Mouse (Mus musculus) layer of hippocampus, adult 2 months (tissue): ENCODE results near the gene Lmcd1. TPM values are rescaled to one million over a fixed set of nuclear protein-coding genes. Genes with fewer than 3 reads are reported as not detected.

Experiments
- DNase-seq, 2 experiments: peaks; one replicate each; pipeline ENCODE4 v3.0.0; 2022; ENCODE audit warnings: low spot score in 2 of 2
- H3K27ac ChIP-seq: fragments of 200-600 bp; 2 replicates; pipeline ENCODE4 v1.8.1; 2022
- H3K4me3 ChIP-seq: fragments of 200-600 bp; 2 replicates; pipeline ENCODE4 v1.8.1; 2022; ENCODE audit warnings: mild to moderate bottlenecking
- CTCF ChIP-seq: fragments of 200-600 bp; conservative IDR thresholded peaks from 2 replicates; pipeline ENCODE4 v1.8.1; 2022; ENCODE audit warnings: antibody characterized with exemption, mild to moderate bottlenecking, moderate library complexity
- total RNA-seq, 2 experiments: library from RNA; stranded (reverse); gene quantifications; 2 replicates each; pipeline ENCODE4 v1.2.3; 2021

Lmcd1 gene
- total RNA-seq, 2 experiments from 2014 or later = 6.2 to 7.3 TPM

- peak; percentile 69 to 74 for DNase-seq
- Histone ChIP-seq H3K4me3 (no peak overlapping the region), H3K27ac (peak overlapping the region; percentile 44)
- TF ChIP-seq CTCF = no peak
Observed at GRCm38 (mm10) chr6:112266631-112267030, 6.9 kb upstream of the Lmcd1 start.

- Histone ChIP-seq H3K27ac (no peak overlapping the region), H3K4me3 (no peak overlapping the region)
- TF ChIP-seq CTCF = no peak
- DNase-seq = no peak
Observed at GRCm38 (mm10) chr6:112267661-112268357, 5.7 kb upstream of the Lmcd1 start.

GRCm38 (mm10) chr6:112274261-112275055 lies 900 bp downstream of the Lmcd1 start:
- peak overlapping the region; percentile 38 for H3K4me3 ChIP-seq

GRCm38 (mm10) chr6:112275731-112276245 lies 2.2 kb downstream of the Lmcd1 start:
- TF ChIP-seq CTCF = no peak
- no peak overlapping the region for H3K27ac ChIP-seq
- no peak overlapping the region for H3K4me3 ChIP-seq
- DNase-seq = no peak

More at GRCm38 (mm10) chr6:112274261-112275055, 900 bp downstream of the Lmcd1 start:
- TF ChIP-seq CTCF = no peak
- peak; percentile 29 to 30 for DNase-seq
- H3K27ac ChIP-seq = peak overlapping the region; percentile 84

GRCm38 (mm10) chr6:112278805-112279204 lies 5.2 kb downstream of the Lmcd1 start:
- no peak for TF ChIP-seq CTCF
- DNase-seq = no peak
- H3K4me3 ChIP-seq = no peak overlapping the region
- H3K27ac ChIP-seq = no peak overlapping the region

GRCm38 (mm10) chr6:112280161-112280560 lies 6.6 kb downstream of the Lmcd1 start:
- DNase-seq = no peak
- no peak overlapping the region for H3K27ac ChIP-seq
- no peak overlapping the region for H3K4me3 ChIP-seq
- no peak for TF ChIP-seq CTCF

- no peak for TF ChIP-seq CTCF
- H3K4me3 ChIP-seq = no peak overlapping the region
Observed at GRCm38 (mm10) chr6:112280945-112281344, 7.4 kb downstream of the Lmcd1 start.

GRCm38 (mm10) chr6:112281935-112282334 lies 8.4 kb downstream of the Lmcd1 start:
- TF ChIP-seq CTCF = no peak

More at GRCm38 (mm10) chr6:112280945-112281344, 7.4 kb downstream of the Lmcd1 start:
- H3K27ac ChIP-seq = no peak overlapping the region
- DNase-seq = no peak

GRCm38 (mm10) chr6:112284087-112284486 lies 10.5 kb downstream of the Lmcd1 start:
- DNase-seq = peak in 1 of 2 experiments; percentile 13
- Histone ChIP-seq H3K27ac (no peak overlapping the region), H3K4me3 (no peak overlapping the region)
- no peak for TF ChIP-seq CTCF

More at GRCm38 (mm10) chr6:112281935-112282334, 8.4 kb downstream of the Lmcd1 start:
- DNase-seq = no peak
- Histone ChIP-seq H3K4me3 (no peak overlapping the region), H3K27ac (no peak overlapping the region)

GRCm38 (mm10) chr6:112287671-112288070 lies 14.1 kb downstream of the Lmcd1 start:
- H3K4me3 ChIP-seq = no peak overlapping the region
- no peak for DNase-seq
- H3K27ac ChIP-seq = no peak overlapping the region
- TF ChIP-seq CTCF = no peak

GRCm38 (mm10) chr6:112288271-112288670 lies 14.7 kb downstream of the Lmcd1 start:
- no peak for DNase-seq
- Histone ChIP-seq H3K27ac (no peak overlapping the region), H3K4me3 (no peak overlapping the region)
- no peak for TF ChIP-seq CTCF

- TF ChIP-seq CTCF = no peak
- DNase-seq = no peak
- H3K27ac ChIP-seq = no peak overlapping the region
- H3K4me3 ChIP-seq = no peak overlapping the region
Observed at GRCm38 (mm10) chr6:112291146-112291545, 17.6 kb downstream of the Lmcd1 start.

GRCm38 (mm10) chr6:112293320-112293719 lies 19.8 kb downstream of the Lmcd1 start:
- H3K4me3 ChIP-seq = no peak overlapping the region
- no peak for DNase-seq
- no peak overlapping the region for H3K27ac ChIP-seq
- TF ChIP-seq CTCF = no peak
